Mouse (Mus musculus) lung, adult 2 months (tissue): ENCODE data around the gene Efhc1. TPM values are rescaled to one million over a fixed set of nuclear protein-coding genes. Genes with fewer than 3 reads are reported as not detected.

Experiments
- DNase-seq: peaks from one replicate; pipeline ENCODE4 v3.0.0; 2022
- H3K4me1 ChIP-seq: fragments of 200-500 bp; 2 replicates; pipeline ENCODE4 v1.6.1; 2011; ENCODE audit warnings: low read length; ENCODE audit not compliant: control insufficient read depth, insufficient read depth
- H3K4me3 ChIP-seq: fragments of 200-500 bp; replicated peaks from 2 replicates; pipeline ENCODE3; 2011; ENCODE audit warnings: low read depth, mild to moderate bottlenecking, control low read depth, low read length; ENCODE audit errors: extremely low read depth
- CTCF ChIP-seq: fragments of 200-500 bp; IDR thresholded peaks from 2 replicates; pipeline ENCODE4 v1.5.1; 2011; ENCODE audit warnings: mild to moderate bottlenecking, low read length, control low read depth; ENCODE audit not compliant: insufficient read depth
- POLR2A ChIP-seq: fragments of 200-500 bp; IDR thresholded peaks from 2 replicates; pipeline ENCODE4 v1.6.1; 2011; ENCODE audit warnings: low read depth, mild to moderate bottlenecking, control low read depth, low read length, borderline replicate concordance; ENCODE audit errors: extremely low read depth
- WGBS: fragments of 180-500 bp; shearing (Covaris S2); methylation state at CpG from one replicate; pipeline ENCODE4 v1.1.7; 2018; 5-methylcytosine and 5-hydroxymethylcytosine counted together
- polyA plus RNA-seq: library from polyadenylated mRNA; depleted of rRNA; stranded (reverse); fragments of >200 nt; gene quantifications from 2 replicates; pipeline ENCODE4 v1.2.3, GENCODE M21; 2012; rRNA removed

Gene Efhc1
- polyA plus RNA-seq = 10.4 and 14.9 TPM in 2 replicates

- TF ChIP-seq POLR2A (peak; percentile 47; the same call in 1 of the 2 replicates), CTCF (no peak)
- Histone ChIP-seq H3K4me3 (peak within 1 kb of the TSS; percentile 69), H3K4me1 (peaks cover 5% of the 10 kb centered on the region; the same call in 1 of the 2 replicates)
- DNase-seq = peak; percentile 89
- WGBS = under 1% methylated on average over 22 of the region's 23 CpGs
Measured at GRCm38 (mm10) chr1:20951300-20951763, at the start of gene Efhc1. Efhc1 (plus strand) TSS chr1:20951626.

DNA sequence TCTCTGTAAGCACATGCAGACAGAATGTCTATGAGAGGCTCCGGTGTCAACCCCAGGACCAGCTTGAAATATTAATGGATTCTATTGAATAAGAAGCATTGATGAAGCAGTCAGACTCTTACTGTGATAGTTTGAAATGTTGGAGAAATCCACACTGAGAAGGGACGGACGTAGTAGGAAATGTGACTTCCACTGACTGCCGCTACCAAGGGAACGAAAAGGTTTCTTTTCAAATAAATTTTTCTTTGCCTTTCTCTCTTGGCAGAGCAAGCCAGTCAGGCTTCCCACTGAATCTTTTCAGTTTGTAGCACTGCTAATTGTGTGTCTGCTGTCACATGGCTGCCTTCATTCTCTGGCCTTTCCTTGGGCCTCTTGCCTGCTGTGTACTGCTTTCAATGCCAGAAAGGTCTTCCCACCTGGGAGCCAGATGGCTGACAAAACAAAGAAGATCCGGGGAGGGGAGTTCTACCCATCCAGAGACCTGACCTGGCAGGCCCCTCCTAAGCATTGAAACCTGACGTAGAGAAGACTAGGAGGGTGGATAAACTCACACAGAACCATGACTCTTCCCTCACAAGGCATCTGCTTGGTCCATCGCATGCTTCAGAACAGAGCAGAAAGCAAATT, 45.8 kb upstream of the Efhc1 start:
- WGBS = 89% methylated on average over 8 of the region's 8 CpGs
- TF ChIP-seq CTCF (no peak), POLR2A (no peak)
- DNase-seq = no peak
- Histone ChIP-seq H3K4me1 (no peaks in the 10 kb centered on the region), H3K4me3 (no peak overlapping the region)

- Histone ChIP-seq H3K4me1 (no peaks in the 10 kb centered on the region), H3K4me3 (no peak overlapping the region)
- TF ChIP-seq POLR2A = no peak
- no peak for TF ChIP-seq CTCF
- WGBS = 89% methylated on average over 9 of the region's 9 CpGs
- no peak for DNase-seq
Measured at GRCm38 (mm10) chr1:20906128-20906515, 45.3 kb upstream of the Efhc1 start.

- 74% methylated on average over 4 of the region's 4 CpGs for WGBS
- Histone ChIP-seq H3K4me1 (no peaks in the 10 kb centered on the region), H3K4me3 (no peak overlapping the region)
- no peak for TF ChIP-seq CTCF
- no peak for TF ChIP-seq POLR2A
- no peak for DNase-seq
Measured at GRCm38 (mm10) chr1:20908541-20908940, 42.9 kb upstream of the Efhc1 start.

GRCm38 (mm10) chr1:20912115-20912514, 39.3 kb upstream of the Efhc1 start:
- Histone ChIP-seq H3K4me1 (no peaks in the 10 kb centered on the region), H3K4me3 (no peak overlapping the region)
- no peak for DNase-seq
- WGBS = 34% methylated on average over 2 of the region's 2 CpGs
- TF ChIP-seq CTCF = no peak

DNA sequence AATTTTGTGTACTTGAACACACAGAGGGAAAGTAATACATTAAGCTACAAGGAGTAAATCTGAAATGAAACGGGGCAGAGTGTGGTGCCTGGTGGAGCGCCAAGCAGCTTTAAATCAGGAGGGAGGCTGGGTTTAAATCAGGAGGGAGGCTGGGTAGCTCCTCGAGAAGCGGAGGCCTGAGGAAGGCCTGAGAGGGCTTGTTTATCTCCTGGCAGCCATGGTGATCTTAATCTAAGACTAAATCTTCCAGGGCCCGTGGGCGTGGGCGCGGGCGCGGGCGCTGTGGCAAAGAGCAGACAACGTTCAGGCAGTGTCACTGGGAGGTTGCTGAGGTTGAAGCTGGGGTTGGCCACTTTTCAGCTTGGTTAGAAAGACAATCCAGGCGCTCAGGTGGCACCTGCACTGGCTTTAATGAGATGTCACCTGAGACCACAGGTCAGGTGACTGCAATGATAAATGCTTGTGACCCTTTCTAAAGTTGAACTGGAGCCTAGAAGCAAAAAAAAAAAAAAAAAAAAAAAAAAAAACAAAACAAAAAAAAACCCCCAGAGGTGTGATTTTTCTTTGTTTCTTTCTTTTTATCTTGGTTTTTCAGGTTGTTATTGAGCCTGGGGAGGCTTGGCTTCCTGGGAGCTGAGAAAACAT, 38.8 kb upstream of the Efhc1 start:
- 41% methylated on average over 13 of the region's 13 CpGs for WGBS

DNA sequence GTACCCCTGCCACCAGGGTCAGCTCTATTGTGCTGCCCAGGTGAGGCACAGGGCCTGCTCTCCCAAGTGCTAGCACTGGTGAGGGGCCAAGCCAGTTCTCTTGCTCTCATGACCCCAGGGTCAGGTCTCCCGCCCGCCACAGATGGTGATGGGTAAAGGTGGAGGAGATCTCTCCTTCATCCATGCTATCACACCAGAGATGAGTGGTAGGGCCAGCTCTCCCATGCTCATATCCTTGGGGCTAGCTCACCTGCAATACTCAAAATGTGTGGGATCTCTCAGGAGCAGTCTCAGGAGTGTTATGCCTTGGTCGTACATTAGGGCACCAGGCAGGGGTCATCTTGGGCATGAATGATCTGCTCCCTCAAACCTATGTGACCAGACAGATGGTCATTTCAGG, 36.7 kb upstream of the Efhc1 start:
- 100% methylated on average over 3 of the region's 3 CpGs for WGBS
- TF ChIP-seq CTCF (no peak), POLR2A (no peak)
- H3K4me3 ChIP-seq = no peak overlapping the region
- H3K4me1 ChIP-seq = no peaks in the 10 kb centered on the region; the same call in 1 of the 2 replicates
- DNase-seq = no peak

More for the DNA sequence above, 38.8 kb upstream of the Efhc1 start:
- H3K4me1 ChIP-seq = no peaks in the 10 kb centered on the region; the same call in 1 of the 2 replicates
- no peak overlapping the region for H3K4me3 ChIP-seq
- no peak for DNase-seq
- no peak for TF ChIP-seq CTCF
- TF ChIP-seq POLR2A = no peak

DNA sequence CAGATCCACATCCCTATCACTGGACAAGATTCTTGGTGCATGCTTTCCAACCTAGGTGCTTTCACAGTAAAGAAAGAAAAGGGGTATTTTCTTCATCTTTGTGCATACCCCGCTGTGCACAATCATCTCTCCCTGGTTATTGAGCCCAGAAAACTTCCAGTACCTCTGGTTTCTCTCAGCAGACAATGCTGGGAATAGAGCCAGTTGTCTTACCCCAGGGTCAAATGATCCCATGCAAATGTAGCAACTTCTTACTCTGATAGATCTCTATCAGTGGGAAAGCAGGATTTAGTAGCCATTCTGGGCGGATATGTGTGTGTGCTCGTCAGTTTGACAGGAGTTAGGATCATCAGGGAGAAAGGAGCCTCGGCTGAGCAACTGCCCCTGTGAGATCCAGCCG, 35.8 kb upstream of the Efhc1 start:
- H3K4me1 ChIP-seq = no peaks in the 10 kb centered on the region; the same call in 1 of the 2 replicates
- no peak for DNase-seq
- TF ChIP-seq POLR2A = no peak
- no peak for TF ChIP-seq CTCF
- WGBS = 87% methylated on average over 5 of the region's 5 CpGs
- H3K4me3 ChIP-seq = no peak overlapping the region

GRCm38 (mm10) chr1:20917496-20918050, 33.9 kb upstream of the Efhc1 start:
- no peak for DNase-seq
- TF ChIP-seq POLR2A = no peak
- no peak for TF ChIP-seq CTCF
- 40% methylated on average over 6 of the region's 6 CpGs for WGBS
- Histone ChIP-seq H3K4me3 (no peak overlapping the region), H3K4me1 (peaks cover 5% of the 10 kb centered on the region; the same call in 1 of the 2 replicates)
